Mouse (Mus musculus) forebrain, embryonic 16.5 days (tissue): ENCODE results near the gene Reps1. TPM values are rescaled to one million over a fixed set of nuclear protein-coding genes. Genes with fewer than 3 reads are reported as not detected.
A peak's percentile ranks its signal among the peaks of the same experiment; 100 is the strongest.

Experiments used
- ATAC-seq: fragments of 200-750 bp; cut with Nextera tagmentation; 2 replicates; pipeline ENCODE4 v1.8.0; 2017; ENCODE audit warnings: mild to moderate bottlenecking, moderate library complexity
- H3K27ac ChIP-seq: fragments of 300-500 bp; sonication (generic); 2 replicates; pipeline ENCODE4 v1.5.1; 2014; ENCODE audit warnings: low read length, control low read depth
- H3K27me3 ChIP-seq: fragments of 300-500 bp; sonication (generic); replicated peaks from 2 replicates; pipeline ENCODE4 v1.6.1; 2014; ENCODE audit warnings: low read length; ENCODE audit not compliant: control insufficient read depth, insufficient read depth
- H3K36me3 ChIP-seq: fragments of 300-500 bp; sonication (generic); 2 replicates; pipeline ENCODE4 v1.6.1; 2014; ENCODE audit not compliant: control insufficient read depth, insufficient read depth
- H3K4me1 ChIP-seq: fragments of 300-500 bp; sonication (generic); replicated peaks from 2 replicates; pipeline ENCODE4 v1.6.1; 2014; ENCODE audit warnings: low read length; ENCODE audit not compliant: control insufficient read depth, insufficient read depth
- H3K4me2 ChIP-seq: fragments of 300-500 bp; sonication (generic); 2 replicates; pipeline ENCODE4 v1.6.1; 2014; ENCODE audit warnings: mild to moderate bottlenecking, low read length, control low read depth
- H3K4me3 ChIP-seq: fragments of 300-500 bp; sonication (generic); replicated peaks from 2 replicates; pipeline ENCODE4 v1.5.1; 2014; ENCODE audit warnings: mild to moderate bottlenecking, low read length, control low read depth
- H3K9ac ChIP-seq: fragments of 300-500 bp; sonication (generic); replicated peaks from 2 replicates; pipeline ENCODE4 v1.6.1; 2014; ENCODE audit warnings: low read depth, low read length, control low read depth
- H3K9me3 ChIP-seq: fragments of 300-500 bp; sonication (generic); 2 replicates; pipeline ENCODE4 v1.6.1; 2016; ENCODE audit warnings: low read length; ENCODE audit not compliant: control insufficient read depth
- WGBS: fragments of 180-500 bp; shearing (Covaris S2); extraction: QIAGEN DNeasy Blood & Tissue Kit; methylation state at CpG from one replicate; pipeline ENCODE4 v1.1.7; 2014; 5-methylcytosine and 5-hydroxymethylcytosine counted together
- polyA plus RNA-seq: library from polyadenylated mRNA; unstranded; fragments of >200 nt; fragmentation: Nextera tagmentation; extraction: Ambion mirVana; gene quantifications from 2 replicates; pipeline ENCODE4 v1.2.1, GENCODE M21; 2015

Reps1 gene
- polyA plus RNA-seq = 12.1 and 15.4 TPM in 2 replicates

DNA sequence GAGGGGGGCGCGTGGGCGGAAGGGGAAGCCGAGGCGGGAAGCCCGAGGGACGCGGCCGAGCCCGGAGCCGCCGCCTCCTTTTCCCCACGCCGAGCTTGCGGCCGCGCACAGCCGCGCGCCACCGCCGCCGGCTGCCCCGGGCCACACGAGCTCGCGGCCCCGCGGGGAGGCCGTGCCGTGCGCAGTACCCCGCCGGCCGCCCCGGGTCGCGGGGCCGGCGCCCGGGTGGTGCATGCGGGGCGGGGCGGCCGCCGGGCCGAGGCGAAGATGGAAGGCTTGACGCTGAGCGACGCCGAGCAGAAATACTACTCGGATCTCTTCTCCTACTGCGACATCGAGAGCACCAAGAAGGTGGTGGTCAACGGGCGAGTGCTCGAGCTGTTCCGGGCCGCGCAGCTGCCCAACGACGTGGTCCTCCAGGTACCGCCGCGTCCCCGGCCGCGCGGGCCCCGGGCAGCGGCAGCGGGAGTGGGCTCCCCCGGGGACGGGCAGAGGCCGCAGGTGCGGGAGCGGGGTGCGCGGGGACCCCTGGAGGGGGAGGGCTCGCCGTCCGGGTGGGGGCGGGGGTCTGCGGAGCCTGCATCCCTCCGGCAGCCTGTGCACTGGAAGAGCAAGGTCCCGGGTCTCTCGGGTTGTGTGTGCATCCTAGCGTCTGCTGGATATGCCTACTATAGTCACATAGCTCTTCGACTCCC lies at the start of gene Reps1:
Gene Reps1 (plus strand): TSS at position 166 of the 695 bp plus-strand sequence.
- peak; percentile 79 for ATAC-seq
- Histone ChIP-seq H3K4me3 (peak within 1 kb of the TSS; percentile 89), H3K4me2 (peak within 1 kb of the TSS; percentile 66), H3K9ac (peak within 1 kb of the TSS; percentile 94), H3K9me3 (no peaks in the 10 kb centered on the region; the same call in 1 of the 2 replicates), H3K27me3 (no peaks in the 10 kb centered on the region), H3K4me1 (peaks cover 19% of the 10 kb centered on the region), H3K27ac (peak within 1 kb of the TSS; percentile 93), H3K36me3 (no peaks in the 10 kb centered on the region)
- WGBS = under 1% methylated on average over 78 of the region's 90 CpGs

DNA sequence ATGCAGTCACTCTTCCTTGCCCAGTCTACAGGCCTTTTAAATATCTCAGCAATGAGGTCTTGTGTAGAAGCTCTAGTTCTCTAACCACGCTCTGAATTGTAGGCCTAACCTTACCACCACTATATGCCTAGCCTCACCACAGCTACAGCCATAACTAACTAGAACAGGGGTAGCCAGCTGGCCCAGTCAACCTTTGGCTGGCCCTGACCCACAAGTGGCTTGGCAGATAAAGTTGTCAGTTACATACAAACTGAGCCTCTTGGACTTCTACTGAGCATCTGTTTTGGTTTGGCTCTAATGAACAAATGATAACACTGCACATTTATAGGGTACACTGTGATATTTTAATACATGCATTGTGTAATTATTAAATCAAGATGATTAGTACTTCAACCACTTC lies 48.9 kb upstream of the Reps1 start:
- no peak for ATAC-seq
- H3K4me3 ChIP-seq = no peak overlapping the region

DNA sequence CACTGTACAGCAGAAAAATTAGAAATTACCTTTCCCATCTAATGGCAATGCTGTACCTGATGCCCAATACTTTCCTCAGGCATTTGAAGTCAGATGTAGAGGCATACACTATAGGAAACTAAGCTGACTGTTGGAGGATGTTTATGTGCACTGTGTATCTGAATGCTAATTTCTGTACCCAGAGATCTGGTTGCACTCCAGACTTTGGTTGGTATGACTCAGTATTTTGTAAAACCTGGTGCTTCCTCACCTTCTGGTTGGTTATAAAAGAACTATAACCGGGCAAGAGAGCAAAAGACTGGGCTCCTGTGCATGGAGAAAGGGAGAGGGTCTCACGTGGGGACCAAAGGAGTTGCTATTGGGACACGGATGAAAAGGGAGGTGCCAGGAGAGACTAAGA lies 48.4 kb upstream of the Reps1 start:
- H3K9ac ChIP-seq = no peak overlapping the region
- no peak overlapping the region for H3K27ac ChIP-seq
- no peak overlapping the region for H3K4me2 ChIP-seq
- H3K4me3 ChIP-seq = no peak overlapping the region
- no peaks in the 10 kb centered on the region for H3K4me1 ChIP-seq
- 87% methylated on average over 3 of the region's 3 CpGs for WGBS
- no peaks in the 10 kb centered on the region for H3K27me3 ChIP-seq
- ATAC-seq = no peak
- no peaks in the 10 kb centered on the region for H3K9me3 ChIP-seq
- H3K36me3 ChIP-seq = no peaks in the 10 kb centered on the region

More for the DNA sequence above, 48.9 kb upstream of the Reps1 start:
- no peaks in the 10 kb centered on the region for H3K36me3 ChIP-seq
- WGBS = 97% methylated on average over 1 of the region's 1 CpGs
- H3K9ac ChIP-seq = no peak overlapping the region
- no peaks in the 10 kb centered on the region for H3K9me3 ChIP-seq
- no peak overlapping the region for H3K27ac ChIP-seq
- H3K4me1 ChIP-seq = no peaks in the 10 kb centered on the region
- H3K4me2 ChIP-seq = no peak overlapping the region
- H3K27me3 ChIP-seq = no peaks in the 10 kb centered on the region

DNA sequence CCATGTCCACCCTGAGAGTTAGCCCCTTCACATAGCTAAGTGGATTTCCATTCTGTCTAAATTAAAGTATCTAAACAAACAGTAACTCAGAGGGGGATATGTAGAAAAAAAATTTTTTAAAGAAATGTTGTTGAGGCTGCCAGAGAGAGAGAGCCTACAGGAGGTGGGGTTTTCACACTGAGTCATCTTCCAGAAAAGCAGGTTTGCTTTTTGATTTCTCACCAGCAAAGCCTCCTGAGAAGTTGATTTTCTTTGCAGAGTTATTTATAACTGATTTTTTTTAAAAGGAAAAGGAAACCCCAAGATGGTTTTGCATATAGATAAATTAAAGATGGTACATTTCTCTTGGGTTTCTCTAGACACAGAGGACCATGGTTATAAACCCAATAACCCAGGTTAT lies 47.5 kb upstream of the Reps1 start:
- no peak overlapping the region for H3K4me3 ChIP-seq
- H3K36me3 ChIP-seq = no peaks in the 10 kb centered on the region
- no peaks in the 10 kb centered on the region for H3K4me1 ChIP-seq
- no peak overlapping the region for H3K4me2 ChIP-seq
- H3K27me3 ChIP-seq = no peaks in the 10 kb centered on the region
- H3K27ac ChIP-seq = no peak overlapping the region
- ATAC-seq = no peak
- H3K9ac ChIP-seq = no peak overlapping the region
- H3K9me3 ChIP-seq = no peaks in the 10 kb centered on the region

DNA sequence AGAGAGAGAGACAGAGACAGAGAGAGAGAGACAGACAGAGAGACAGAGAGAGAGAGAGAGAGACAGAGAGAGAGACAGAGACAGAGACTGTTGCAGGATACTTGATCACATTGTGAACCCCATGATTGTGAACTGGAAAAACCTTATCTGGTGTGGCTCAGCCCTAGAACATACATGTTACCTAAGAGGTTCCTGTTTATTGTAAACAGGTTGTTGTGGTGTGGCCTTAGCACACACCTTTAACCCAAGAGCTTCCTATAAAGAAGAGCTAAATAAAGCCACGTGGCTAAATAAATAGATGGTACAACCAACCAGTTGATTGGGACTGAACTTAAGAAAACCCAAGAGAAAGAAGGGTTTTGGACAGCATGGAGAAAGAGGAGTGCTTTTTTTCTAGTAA lies 45.9 kb upstream of the Reps1 start:
- Histone ChIP-seq H3K27ac (no peak overlapping the region), H3K4me3 (no peak overlapping the region), H3K9ac (no peak overlapping the region), H3K4me1 (no peaks in the 10 kb centered on the region), H3K4me2 (no peak overlapping the region), H3K27me3 (no peaks in the 10 kb centered on the region), H3K9me3 (no peaks in the 10 kb centered on the region), H3K36me3 (0 out of 2 replicates have a peak, but pooled peaks cover 3% of the 10 kb centered on the region)
- no peak for ATAC-seq
- 96% methylated on average over 1 of the region's 1 CpGs for WGBS

DNA sequence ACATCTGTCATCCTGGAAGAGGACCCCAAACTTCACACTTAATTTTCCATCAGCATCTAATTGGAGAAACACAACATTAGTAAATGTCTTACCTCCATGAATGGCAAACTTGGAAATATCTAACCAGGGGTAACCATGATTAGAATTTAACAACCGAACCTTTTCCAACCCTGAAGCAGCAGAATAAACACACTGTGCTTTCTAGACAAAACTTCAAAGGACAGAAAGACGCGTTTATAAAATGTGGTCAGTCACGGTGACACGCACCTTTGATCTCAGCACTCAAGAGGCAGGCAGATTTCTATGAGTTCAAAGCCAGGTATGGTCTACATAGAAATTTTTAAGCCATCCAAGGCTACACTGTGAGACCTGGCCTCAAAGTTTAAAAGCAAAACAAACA lies 43.9 kb upstream of the Reps1 start:
- Histone ChIP-seq H3K36me3 (peaks cover 10% of the 10 kb centered on the region; the same call in 1 of the 2 replicates), H3K4me3 (no peak overlapping the region), H3K9me3 (no peaks in the 10 kb centered on the region), H3K27me3 (no peaks in the 10 kb centered on the region), H3K9ac (no peak overlapping the region), H3K27ac (no peak overlapping the region), H3K4me2 (no peak overlapping the region), H3K4me1 (no peaks in the 10 kb centered on the region)
- ATAC-seq = no peak
- 89% methylated on average over 5 of the region's 5 CpGs for WGBS

DNA sequence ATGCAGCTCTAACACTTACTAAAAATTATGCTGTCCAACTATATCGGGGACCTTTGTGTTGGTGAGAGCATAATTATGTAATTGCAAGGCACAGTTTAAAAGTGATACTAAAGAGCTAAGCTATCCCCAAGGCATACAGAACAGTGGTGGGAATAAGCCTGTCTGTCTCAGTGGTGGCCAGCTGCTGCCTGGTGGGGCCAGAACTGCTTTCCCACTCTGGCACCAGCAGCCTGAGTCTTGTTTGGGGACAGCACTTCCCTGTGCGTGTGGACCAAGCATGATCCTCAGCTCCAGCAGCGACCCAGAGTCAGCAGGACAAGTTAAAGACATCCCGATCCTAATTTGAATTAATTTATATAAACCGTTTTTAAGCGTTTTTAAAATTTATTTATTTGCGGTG lies 35.2 kb upstream of the Reps1 start:
- Histone ChIP-seq H3K36me3 (peaks cover 17% of the 10 kb centered on the region), H3K4me1 (peaks cover 12% of the 10 kb centered on the region), H3K27me3 (no peaks in the 10 kb centered on the region), H3K9me3 (no peaks in the 10 kb centered on the region), H3K9ac (no peak overlapping the region), H3K4me3 (0 out of 2 replicates have a peak overlapping the region, but pooled peaks have one; percentile 15), H3K27ac (peak overlapping the region; percentile 82), H3K4me2 (peak overlapping the region; percentile 42)
- WGBS = 56% methylated on average over 7 of the region's 7 CpGs
- ATAC-seq = peak; percentile 63

DNA sequence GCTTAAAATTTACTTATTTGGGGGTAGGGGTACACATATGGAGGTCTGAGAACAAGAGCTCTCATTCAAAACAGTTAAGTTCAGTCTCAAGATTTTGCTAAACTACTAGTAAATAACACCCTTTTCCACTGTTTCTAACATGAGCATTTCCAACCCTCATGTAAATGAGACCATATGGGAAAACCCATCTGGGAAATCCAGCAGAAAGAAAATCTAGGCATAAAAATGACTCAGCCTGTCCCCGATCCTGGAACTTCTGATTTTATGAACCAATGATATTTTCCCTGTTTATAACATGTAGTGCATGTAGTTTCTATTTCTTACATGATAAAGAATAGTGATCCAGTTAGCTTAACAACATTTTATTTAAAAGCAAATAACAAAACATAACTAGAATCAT lies 34.8 kb upstream of the Reps1 start:
- peaks cover 16% of the 10 kb centered on the region for H3K36me3 ChIP-seq
- peak overlapping the region; percentile 35 for H3K4me2 ChIP-seq
- WGBS = 33% methylated on average over 1 of the region's 1 CpGs
- no peak for ATAC-seq
- no peaks in the 10 kb centered on the region for H3K9me3 ChIP-seq
- peaks cover 12% of the 10 kb centered on the region for H3K4me1 ChIP-seq
- H3K27me3 ChIP-seq = no peaks in the 10 kb centered on the region
- no peak overlapping the region for H3K4me3 ChIP-seq
- H3K27ac ChIP-seq = peak overlapping the region; percentile 82
- H3K9ac ChIP-seq = no peak overlapping the region

DNA sequence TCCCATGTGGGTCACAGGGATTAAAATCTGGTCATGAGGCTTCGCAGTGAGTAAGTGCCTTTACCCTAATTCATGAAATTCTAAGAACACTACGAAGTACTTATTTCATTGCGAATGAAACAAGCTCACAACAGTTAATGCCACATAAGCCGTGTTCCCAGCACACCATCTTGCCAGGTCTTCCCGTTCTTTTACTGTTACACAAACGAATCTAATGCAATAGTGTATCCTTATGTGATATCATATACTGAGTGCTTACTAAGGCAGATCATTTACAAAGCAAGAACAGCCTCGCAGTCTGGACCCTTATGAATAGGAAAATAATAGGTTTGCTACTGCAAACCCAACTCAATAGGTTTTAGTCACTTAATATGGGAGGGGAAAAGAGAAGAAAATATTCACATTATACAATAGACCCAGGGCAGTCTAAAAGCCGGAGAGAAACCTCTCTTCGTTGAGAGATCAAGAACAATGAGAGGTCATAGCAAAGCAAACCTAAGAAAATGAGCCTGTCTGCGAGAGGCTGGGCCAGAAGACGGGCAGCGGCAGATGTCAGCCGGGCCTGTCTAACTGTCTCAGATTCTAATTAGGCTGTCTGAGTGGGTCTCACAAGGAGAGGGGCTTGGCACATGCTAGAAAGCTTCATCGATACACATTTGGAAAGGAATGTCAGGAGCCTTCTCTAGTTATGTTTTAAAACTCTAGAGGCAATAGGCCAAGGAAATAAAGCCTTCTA lies 33.9 kb upstream of the Reps1 start:
- H3K9ac ChIP-seq = peak overlapping the region; percentile 93
- H3K27ac ChIP-seq = peak overlapping the region; percentile 94
- no peaks in the 10 kb centered on the region for H3K9me3 ChIP-seq
- WGBS = 16% methylated on average over 14 of the region's 14 CpGs
- peak overlapping the region; percentile 88 for H3K4me3 ChIP-seq
- H3K4me1 ChIP-seq = peaks cover 12% of the 10 kb centered on the region
- H3K4me2 ChIP-seq = peak overlapping the region; percentile 59
- no peaks in the 10 kb centered on the region for H3K27me3 ChIP-seq
- H3K36me3 ChIP-seq = peaks cover 12% of the 10 kb centered on the region
- ATAC-seq = peak; percentile 35
